Mouse (Mus musculus) ZHBTc4 (cell line): ENCODE data around the gene Rpl5.
"Not testable (repeated sequence)": the region's sequence is repeated elsewhere in the genome, so short reads cannot be mapped to it uniquely, and the experiment has no call there.

ENCODE experiments used
- DNase-seq: peaks from one replicate; pipeline ENCODE4 v3.0.0-alpha.2; 2011; ENCODE audit warnings: low read depth, low spot score

Rpl5 gene

GRCm38 (mm10) chr5:107901014-107901615, 813 bp downstream of the Rpl5 start:
- DNase-seq: no peak

GRCm38 (mm10) chr5:107904325-107904724, 4.0 kb downstream of the Rpl5 start:
- DNase-seq: no peak

DNA sequence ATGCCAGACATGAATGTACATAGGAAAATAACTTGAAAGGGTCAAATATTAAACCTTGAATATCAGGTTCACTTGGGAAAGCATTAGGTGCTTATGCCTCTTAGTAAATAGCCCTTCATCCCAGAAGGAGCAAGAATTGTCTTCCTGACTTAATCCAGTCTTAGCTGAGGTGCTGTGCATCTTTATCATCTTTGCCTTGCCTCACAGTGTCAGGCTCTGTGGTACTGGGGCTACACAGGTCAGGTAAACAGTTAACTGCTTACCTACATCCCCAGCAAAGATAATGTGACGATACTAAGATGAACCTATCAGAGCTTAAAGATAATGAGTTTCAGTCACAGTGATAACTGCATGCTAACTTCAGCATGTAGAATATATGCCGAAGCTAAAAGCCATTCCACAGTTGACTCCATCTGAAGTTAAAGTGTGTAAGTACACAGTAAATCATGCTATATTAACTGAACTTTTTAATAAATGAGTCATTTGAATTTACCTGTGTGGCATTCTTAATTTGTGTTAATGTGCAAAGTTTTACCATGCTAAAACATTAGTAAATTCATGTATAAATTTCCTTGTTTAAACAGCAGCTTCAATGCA, 8.3 kb downstream of the Rpl5 start:
- no peak for DNase-seq

- no peak for DNase-seq
Measured at GRCm38 (mm10) chr5:107909668-107910067, 9.4 kb downstream of the Rpl5 start.

- peak; percentile 56 for DNase-seq
Measured at GRCm38 (mm10) chr5:107910084-107910616, 9.8 kb downstream of the Rpl5 start.

DNA sequence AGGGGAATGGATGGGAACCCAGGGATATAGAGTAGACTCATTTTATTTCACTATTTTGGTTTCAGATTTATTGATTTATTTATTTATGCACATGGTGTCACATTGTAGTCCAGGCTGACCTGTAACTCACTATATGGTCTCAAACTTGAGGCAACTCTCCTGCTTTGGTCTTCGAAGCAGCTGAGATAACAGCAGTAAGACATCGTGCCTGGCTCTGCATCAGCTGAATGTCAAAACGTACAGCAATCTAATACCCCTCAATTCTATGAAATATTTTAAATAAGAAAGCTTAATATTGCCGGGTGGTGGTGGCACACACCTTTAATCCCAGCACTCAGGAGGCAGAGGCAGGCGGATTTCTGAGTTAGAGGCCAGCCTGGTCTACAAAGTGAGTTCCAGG, 10.7 kb downstream of the Rpl5 start:
- no peak for DNase-seq

DNA sequence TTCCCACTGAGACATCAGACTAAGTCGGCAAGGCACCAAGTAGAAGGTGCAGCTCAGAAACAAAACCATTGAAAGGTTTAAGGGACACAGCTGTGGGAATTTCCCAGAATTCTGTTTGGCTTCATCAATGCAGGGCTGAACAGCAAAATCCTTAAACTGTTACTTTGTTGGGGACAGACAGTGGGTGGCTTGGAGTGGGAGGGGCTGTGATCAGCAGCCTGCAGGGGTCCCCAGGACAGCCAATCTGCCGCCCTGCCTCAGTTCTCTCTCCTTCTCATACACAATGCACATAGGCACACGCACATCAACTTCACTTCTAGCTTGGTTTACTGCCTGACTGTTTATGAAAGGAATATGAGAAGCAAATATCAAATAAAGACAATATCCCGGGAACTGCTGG, 15.0 kb downstream of the Rpl5 start:
- DNase-seq: no peak

GRCm38 (mm10) chr5:107921400-107922252, 21.3 kb downstream of the Rpl5 start:
- DNase-seq: peak; percentile 70

- DNase-seq: no peak
Measured at GRCm38 (mm10) chr5:107922836-107923235, 22.5 kb downstream of the Rpl5 start.

DNA sequence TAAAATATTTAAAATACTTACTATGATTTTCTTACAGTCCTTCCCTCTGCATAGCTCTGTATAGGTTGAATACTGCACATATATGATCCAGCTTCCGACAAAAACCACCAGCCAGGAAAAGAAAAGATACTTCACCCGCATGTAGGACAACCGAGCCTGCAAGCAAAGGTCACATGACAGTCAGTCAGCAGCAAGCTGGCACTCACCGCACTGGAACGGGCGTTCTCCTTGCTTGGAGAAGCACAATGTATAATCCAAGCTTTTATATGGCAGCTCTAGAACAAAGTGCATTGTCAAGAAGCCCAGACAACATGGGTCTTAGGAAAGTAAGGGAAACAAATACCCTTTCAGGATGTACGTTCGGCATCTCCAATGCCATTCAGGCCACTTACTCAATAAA, 24.3 kb downstream of the Rpl5 start:
- DNase-seq: no peak

DNA sequence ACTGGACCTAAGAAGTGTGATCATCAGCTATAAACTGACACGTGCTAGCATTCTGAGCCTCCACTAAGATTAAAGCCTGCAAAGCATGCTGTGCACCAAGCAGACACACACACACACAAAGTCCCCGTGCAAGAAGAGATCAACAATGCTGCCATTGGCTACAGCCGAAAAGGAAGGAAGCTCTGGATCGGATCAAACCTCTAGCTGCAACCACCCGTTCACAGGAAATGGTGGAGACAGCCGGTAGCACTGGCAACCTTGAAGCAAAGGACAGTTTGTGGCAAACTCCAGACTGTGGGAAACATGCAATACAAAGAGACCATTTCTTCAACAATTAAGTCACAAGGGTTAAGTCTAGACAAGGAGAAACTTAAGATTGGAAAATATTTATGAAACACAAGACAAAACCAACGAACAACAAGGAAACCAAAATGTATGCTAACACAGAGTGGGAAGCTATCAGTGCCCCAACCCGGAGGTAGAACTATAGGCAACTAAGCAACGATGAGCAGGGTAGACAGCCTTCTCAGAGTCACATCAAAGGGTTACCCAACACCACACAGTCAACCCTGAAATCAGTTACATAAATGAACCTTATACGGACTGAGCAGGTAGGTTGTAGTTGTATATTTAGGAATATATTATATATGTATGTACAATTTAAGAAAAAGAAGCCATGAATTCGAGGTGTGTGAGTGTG, 26.4 kb downstream of the Rpl5 start:
- no peak for DNase-seq

DNA sequence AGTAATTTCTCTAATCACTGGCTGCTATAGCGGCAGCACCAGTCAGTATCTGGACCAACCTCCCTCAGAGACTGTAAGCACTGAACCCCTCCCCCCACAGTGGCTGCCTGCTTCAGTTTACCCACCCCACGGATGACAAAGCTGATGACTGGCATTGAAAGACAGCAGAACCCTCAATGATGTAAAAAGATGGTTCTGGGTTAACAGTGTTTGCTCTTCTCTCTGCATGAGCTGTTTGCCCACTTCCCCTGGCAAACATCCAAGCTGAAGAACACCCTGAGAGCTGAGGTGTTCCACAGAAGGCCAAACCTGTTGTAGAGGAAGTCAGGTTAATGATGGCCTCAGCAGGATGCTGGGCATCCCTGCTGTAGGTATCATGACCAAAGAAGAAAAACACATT, 32.3 kb downstream of the Rpl5 start:
- no peak for DNase-seq

- no peak for DNase-seq
Measured at GRCm38 (mm10) chr5:107933202-107933974, 33.1 kb downstream of the Rpl5 start.

DNA sequence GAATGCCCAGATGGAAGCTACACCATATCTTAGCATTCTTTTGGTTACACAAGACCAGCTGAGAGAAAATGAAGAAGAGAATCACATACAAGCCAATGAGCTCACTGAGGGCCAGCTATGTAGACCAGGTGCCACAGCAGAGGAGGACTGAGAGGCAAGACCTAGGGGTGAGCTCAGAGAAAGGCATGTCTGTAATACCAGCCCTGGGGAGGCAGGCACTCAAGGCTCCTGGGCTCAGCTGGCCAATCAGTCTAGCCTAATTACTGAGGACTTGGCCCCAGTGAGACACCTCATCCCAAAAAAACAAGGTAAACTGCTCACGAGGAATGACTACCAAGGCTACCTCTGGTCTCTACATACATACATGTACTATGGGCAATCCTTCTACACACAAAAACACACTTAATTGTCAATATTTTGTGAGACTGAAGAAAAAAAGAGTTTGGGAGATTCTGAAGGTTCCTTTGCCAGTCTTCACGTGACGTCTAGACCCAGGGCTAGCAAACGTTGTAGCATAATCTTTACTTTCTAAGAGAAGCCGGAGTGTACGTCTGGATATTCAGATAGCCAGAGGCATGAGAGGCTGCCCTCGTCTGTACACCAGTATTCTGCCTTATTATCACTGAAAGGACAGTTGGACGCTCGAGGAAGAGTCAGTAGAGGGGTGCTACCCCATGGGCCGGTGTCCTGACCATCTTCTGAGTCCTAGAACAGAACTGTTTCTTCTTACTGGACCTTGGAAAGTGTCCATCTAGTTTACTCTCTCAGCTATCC, 34.7 kb downstream of the Rpl5 start:
- DNase-seq: no peak

- no peak for DNase-seq
Measured at GRCm38 (mm10) chr5:107936625-107937389, 36.5 kb downstream of the Rpl5 start.

DNA sequence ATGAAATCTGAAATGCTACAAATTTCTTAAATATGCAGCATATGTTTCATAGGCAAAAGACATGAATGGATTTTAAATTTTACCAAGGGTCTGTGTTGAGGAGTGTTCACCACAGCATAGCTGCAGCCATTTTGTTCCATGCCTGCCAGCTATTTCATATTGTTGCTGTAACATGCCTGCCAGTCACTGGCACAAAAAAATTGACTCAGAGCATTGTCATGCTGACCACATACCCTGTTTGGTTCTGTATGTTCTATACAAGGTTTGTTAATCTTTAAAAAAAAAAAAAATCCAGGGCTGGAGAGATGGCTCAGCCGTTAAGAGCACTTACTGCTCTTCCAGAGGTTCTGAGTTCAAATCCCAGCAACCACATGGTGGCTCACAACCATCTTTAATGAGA, 38.2 kb downstream of the Rpl5 start:
- not testable (repeated sequence) for DNase-seq

DNA sequence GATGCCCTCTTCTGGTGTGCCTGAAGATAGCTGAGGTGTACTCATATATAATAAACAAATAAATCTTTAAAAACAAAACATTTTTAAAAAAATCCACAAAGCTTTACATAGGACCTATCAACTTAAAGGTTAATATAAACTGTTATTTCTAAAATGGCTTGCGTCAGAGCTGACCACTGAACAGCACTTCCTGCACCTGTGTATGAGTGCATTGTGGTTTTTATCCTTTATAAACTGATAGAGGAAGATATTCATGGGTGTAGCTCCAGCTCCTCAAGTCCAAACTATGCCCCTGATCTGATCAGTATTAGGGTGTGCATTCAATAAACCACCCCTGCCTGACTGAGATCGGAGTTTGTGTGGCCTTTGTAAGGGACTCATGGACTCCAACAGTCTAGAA, 38.6 kb downstream of the Rpl5 start:
- no peak for DNase-seq

DNA sequence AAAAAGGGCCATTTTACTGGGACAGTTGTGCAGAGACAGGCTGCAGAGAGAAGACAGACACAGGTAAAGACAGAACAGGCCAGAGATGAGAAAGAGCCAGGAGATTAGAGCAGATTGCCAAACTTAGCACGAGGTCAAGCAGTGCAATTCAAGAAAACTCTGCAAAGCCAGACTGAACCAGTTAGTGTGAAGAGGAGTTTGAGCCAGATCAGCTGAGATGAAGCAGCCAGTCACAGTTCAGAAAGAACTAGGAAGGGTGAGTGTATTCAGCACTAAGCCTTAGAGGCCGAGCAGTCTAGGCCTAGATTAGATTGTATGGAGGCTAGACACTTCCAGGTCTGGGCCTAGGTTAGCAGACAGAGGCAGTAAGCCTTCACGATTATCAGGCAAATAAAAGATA, 39.4 kb downstream of the Rpl5 start:
- peak; percentile 74 for DNase-seq

DNA sequence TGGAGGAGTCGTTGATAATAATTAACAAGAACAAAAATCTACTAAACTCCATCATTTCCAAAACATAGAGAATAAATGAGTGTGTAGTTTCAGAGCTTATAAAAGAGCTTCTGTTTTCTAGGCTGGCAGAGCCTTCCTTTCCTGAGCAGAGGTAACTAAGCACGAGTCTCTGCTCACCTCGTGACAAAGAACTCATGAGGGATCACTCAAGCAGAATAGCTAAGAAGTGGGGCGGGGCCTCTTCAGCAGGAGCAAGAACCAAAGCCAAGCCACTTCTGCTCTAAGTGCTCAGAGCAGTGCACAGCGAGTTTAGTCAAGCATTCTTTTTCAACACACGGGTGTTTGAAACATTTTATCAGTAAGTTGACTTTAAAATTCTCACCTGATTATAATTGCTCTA, 40.9 kb downstream of the Rpl5 start:
- peak; percentile 61 for DNase-seq

DNA sequence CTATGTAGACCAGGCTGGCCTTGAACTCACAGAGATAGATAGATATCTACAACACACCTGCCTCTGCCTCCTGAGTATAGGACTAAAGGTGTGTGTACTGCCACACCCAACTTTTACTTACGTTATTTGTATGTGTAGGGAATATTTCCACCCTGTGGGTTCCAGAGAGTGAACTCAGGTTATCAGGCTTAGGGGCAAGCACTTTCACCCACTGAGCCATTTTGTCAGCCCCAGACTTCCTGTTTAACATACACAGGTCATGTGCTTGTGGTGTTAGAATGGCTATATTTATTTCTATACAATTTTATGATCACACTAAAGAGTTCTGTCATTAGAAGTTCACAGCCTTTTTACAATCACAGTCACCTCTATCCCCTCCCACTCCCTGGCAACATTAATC, 42.6 kb downstream of the Rpl5 start:
- no peak for DNase-seq
